In genomic region chr17:33995651-33996050, GRCm38 (mm10) we compare ENCODE assay signal across 13 mouse cellular contexts.
"Had no signal": no experiment of that assay in that cellular context is flagged by ENCODE, and none has a peak within 500 bp of the region (broad histone marks: within the 10 kb centered on the region; RNA-seq: fewer than 3 reads in every experiment).

No protein-coding gene starts in this region.

- ATAC-seq: liver, postnatal 0 days; midbrain, embryonic 13.5 days; midbrain, embryonic 15.5 days had no signal

- DNase-seq: liver, postnatal 0 days; lung, embryonic 14.5 days; lung, postnatal 10 days; retina, postnatal 1 day; right cerebral cortex, adult 18-20 months; right cerebral cortex, postnatal 25 days; right cerebral cortex, postnatal 4 days; spleen, adult 18-20 months; thymus, adult 18-20 months; thymus, postnatal 14 days; thymus, postnatal 36 days had no signal
